Mouse (Mus musculus) embryo, embryonic 9.5 days (tissue): ENCODE results near the gene Fam180a.

Source experiments
- DNase-seq: peaks from one replicate; pipeline ENCODE4 v3.0.0-alpha.2; 2017; ENCODE audit errors: extremely low spot score

Gene Fam180a

GRCm38 (mm10) chr6:35265580-35266278 lies 60.2 kb downstream of the Fam180a start:
- no peak for DNase-seq
